Mouse (Mus musculus) left cerebral cortex, adult 11 months (tissue): ENCODE measurements around the gene Suv39h2.

ENCODE experiments used
- DNase-seq: peaks from one replicate; pipeline ENCODE4 v3.0.0; 2022; ENCODE audit warnings: low spot score

Gene Suv39h2

DNA sequence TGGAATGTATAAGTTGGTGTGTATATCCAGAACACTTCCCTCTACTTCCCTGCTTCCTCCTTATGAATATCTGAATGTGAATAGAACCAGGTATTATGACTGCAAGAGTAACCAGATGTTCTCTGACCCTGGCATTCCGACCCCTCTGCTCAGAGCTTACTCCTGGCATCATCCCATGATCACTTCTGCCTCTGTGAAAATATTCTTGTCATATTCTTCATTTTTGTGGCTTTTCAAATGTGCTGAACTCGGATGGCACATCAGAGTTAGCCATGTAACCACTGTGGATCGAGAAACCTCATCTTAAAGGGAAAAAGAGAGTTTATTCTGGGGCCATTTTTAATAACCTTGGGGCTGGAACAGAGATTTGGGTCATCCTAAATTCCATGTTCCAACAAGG lies 52.3 kb downstream of the Suv39h2 start, which contains the start of gene Meig1:
Gene Meig1, minus strand, starts transcription at position 101 of the 400 bp plus-strand sequence.
- no peak for DNase-seq

DNA sequence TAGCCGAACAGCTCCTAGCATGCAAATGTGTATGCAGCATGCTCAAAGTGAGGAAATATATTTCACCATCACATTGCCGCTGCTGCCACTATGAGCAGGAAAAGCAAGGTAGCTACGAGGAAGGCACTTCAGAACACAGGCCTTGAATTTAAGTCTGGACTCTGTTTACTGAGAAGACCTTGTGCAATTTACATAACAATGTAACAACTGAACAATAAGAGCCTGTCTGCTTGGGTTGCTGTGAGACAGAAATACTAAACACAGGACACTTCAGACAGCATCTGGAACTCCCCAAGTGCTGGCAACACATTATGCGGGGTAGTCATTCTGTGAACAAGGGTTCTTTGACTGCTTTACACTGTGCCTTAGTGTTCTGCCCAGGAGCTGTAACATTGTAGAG lies 54.7 kb downstream of the Suv39h2 start:
- DNase-seq, result no peak

DNA sequence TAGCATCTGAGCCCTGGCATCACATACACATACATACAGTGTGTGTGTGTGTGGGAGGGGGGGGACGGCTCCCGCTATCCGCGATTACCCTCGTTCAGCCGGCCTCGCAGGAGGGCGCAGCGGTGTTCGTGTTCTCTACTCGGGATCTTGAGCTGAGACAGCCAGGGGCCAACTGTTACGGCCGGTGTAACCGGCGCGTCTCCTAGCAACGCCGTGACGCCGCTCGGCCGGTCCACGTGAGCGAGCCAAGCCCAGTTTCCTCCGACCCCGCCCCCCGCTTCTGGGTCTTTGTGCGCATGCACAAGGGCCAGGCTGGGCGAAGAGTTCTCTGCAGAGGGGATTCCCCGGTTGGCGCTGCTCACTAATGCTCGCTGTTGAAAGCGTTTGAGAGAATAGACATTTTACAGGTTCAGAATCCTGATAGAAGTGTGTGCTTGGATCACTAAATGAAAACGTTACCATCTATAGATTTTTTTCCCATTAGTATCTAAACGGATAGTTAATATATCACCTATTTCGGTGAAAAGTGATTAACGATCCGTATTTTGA lies 55.9 kb downstream of the Suv39h2 start:
- peak; percentile 88 for DNase-seq

DNA sequence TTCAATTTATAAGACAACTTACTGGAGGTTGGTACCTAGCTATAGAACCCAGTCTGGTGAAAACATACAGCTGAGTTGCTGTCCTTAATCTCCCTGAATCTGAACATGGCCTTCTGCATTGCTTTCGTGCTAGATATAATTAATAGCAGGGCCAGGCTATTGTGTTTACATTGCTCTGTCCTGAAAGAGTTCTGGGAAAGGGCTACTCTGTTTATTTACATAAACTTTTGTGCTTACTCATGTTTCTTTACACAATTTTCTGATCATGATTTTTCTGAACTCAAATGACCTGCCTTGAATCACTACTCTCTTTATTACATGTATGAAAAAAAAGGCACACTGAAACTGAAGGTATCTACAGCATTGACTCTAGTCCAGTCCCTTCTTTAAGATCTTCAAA lies 59.2 kb downstream of the Suv39h2 start:
- no peak for DNase-seq

DNA sequence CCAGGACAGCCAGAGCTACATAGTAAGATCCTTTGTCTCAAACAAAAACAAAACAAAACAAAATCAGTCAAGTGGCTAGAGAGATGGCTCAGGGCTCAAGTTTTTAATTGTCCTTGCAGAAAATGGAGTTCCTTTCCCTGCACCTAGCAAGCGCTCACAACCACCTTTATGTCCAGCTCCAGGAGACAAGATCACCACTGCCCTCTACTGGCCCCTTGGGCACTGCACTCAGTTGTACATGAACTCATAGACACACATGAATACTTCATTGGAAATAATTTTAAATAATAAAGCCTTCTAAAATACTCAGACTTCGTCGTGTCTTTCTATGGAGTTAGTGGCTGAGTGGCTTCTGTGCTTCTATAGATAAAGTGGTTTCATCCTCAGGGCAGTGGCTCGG lies 60.6 kb downstream of the Suv39h2 start:
- no peak for DNase-seq

DNA sequence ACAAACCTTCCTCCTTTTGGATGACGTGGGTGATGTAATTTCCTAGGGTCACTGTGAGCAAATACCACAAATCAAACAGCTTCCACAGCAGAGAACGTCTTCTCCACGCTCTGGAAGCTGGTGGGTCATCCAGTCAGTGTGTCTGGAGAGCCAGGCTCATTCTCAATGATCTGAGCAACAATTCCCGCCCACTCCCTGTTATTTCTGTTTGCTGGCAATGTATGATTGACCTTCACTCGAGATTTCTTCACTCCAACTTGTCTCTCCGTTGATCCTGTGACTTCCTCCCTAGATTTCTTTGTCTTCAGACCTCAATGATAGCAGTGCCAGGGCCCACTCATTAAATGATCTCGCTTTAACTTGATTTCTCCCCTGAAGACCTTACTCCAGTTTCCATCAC lies 67.1 kb downstream of the Suv39h2 start:
- DNase-seq, result no peak

DNA sequence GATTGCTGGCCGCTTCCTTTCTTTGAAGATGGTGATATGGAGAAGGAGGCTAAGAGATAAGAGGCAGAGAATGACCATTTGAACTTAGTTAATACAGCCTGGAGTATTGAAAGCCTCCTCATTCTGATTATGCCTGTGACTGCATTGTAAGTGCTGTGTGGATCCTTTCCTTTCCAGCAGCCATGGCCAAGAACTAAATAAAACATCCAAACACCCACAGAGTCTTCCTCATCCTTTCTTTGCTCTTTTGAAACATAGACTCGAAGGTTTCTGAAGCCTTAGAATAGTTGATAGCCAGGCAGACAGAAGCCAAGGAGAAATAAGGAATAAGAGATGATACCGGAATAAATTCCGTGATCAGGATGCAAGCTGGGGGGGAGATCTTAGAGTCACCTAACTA lies 68.8 kb downstream of the Suv39h2 start:
- DNase-seq, result no peak
